Mouse (Mus musculus): Measurements from ENCODE around the gene 1600002K03Rik.
A peak's percentile ranks its signal among the peaks of the same experiment; 100 is the strongest.
"Not testable (repeated sequence)": the region's sequence is repeated elsewhere in the genome, so short reads cannot be mapped to it uniquely, and the experiment has no call there.

The 1600002K03Rik gene

GRCm38 (mm10) chr10:80166136-80166535 lies 6.6 kb upstream of the 1600002K03Rik start:
- not testable (repeated sequence) for DNase-seq (ENCODE audit: low spot score in 2 of 2)

GRCm38 (mm10) chr10:80167460-80168037 lies 5.2 kb upstream of the 1600002K03Rik start:
- DNase-seq (ENCODE audit: low spot score in 2 of 2) = peak; percentile 92 to 98

- peak in 1 of 2 experiments; percentile 93 for DNase-seq (ENCODE audit: low spot score in 2 of 2)
These were observed 4.6 kb upstream of the 1600002K03Rik start for GRCm38 (mm10) chr10:80168038-80168661.

GRCm38 (mm10) chr10:80169070-80169469 lies 3.7 kb upstream of the 1600002K03Rik start:
- DNase-seq (ENCODE audit: low spot score in 2 of 2) = no peak

GRCm38 (mm10) chr10:80169651-80170050 lies 3.1 kb upstream of the 1600002K03Rik start:
- no peak for DNase-seq (ENCODE audit: low spot score in 2 of 2)

- DNase-seq (ENCODE audit: low spot score in 2 of 2) = peak in 1 of 2 experiments; percentile 7
These were observed 2.7 kb upstream of the 1600002K03Rik start for GRCm38 (mm10) chr10:80170052-80170451.

- DNase-seq (ENCODE audit: low spot score in 2 of 2) = peak in 1 of 2 experiments; percentile 18
These were observed 2.1 kb upstream of the 1600002K03Rik start for GRCm38 (mm10) chr10:80170601-80171021.

- DNase-seq (ENCODE audit: low spot score in 2 of 2) = peak in 1 of 2 experiments; percentile 8
These were observed 1.5 kb upstream of the 1600002K03Rik start for GRCm38 (mm10) chr10:80171252-80171651.

- DNase-seq (ENCODE audit: low spot score in 2 of 2) = peak; percentile 19 to 33
These were observed 801 bp upstream of the 1600002K03Rik start for GRCm38 (mm10) chr10:80171760-80172526.

- peak; percentile 10 to 40 for DNase-seq (ENCODE audit: low spot score in 2 of 2)
These were observed 614 bp downstream of the 1600002K03Rik start for GRCm38 (mm10) chr10:80173358-80173757.

GRCm38 (mm10) chr10:80173955-80174640 lies 1.4 kb downstream of the 1600002K03Rik start:
- peak in 1 of 2 experiments; percentile 18 for DNase-seq (ENCODE audit: low spot score in 2 of 2)

- peak; percentile 19 to 48 for DNase-seq (ENCODE audit: low spot score in 2 of 2)
These were observed 2.0 kb downstream of the 1600002K03Rik start for GRCm38 (mm10) chr10:80174705-80175104.

GRCm38 (mm10) chr10:80175536-80176269 lies 3.0 kb downstream of the 1600002K03Rik start:
- DNase-seq (ENCODE audit: low spot score in 2 of 2) = peak in 1 of 2 experiments; percentile 43

- DNase-seq (ENCODE audit: low spot score in 2 of 2) = no peak
These were observed 3.6 kb downstream of the 1600002K03Rik start for GRCm38 (mm10) chr10:80176270-80176834.

- no peak for DNase-seq (ENCODE audit: low spot score in 2 of 2)
These were observed 4.9 kb downstream of the 1600002K03Rik start for GRCm38 (mm10) chr10:80177441-80178279.

- peak in 1 of 2 experiments; percentile 23 for DNase-seq (ENCODE audit: low spot score in 2 of 2)
These were observed 6.6 kb downstream of the 1600002K03Rik start, which contains the start of gene Efna2 for GRCm38 (mm10) chr10:80179068-80180051. TSS of gene Efna2 (plus strand) at chr10:80179482.

GRCm38 (mm10) chr10:80180288-80180687 lies 7.5 kb downstream of the 1600002K03Rik start:
- no peak for DNase-seq (ENCODE audit: low spot score in 2 of 2)

- DNase-seq (ENCODE audit: low spot score in 2 of 2) = no peak
These were observed 8.1 kb downstream of the 1600002K03Rik start for GRCm38 (mm10) chr10:80180823-80181222.

GRCm38 (mm10) chr10:80182547-80182946 lies 9.8 kb downstream of the 1600002K03Rik start:
- no peak for DNase-seq (ENCODE audit: low spot score in 2 of 2)
